Mouse (Mus musculus): ENCODE results near the gene Trpc5os.

Gene Trpc5os

DNA sequence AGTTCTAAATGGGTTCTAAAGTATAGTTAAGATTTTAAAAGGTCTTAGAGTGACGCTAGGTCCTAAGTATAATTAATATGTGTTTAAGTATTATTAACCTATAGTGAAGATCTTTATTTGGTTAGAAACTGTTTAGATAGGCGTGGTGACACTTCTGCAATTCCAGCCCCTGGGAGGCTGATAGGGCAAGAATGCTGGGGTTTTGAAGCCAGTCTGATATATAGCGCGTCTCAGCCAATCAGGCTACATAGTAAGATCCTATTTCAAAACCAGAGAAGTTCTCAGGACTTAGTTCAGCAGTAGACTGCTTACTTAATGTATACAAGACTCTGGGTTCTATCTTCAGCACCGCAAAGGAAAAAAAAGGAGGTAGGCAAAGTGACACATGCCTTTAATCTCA is at the start of gene Trpc5os:
Trpc5os (plus strand) TSS at position 301 of the 400 bp plus-strand sequence.
- no peak for ATAC-seq (ENCODE audit: insufficient number of reproducible peaks, low FRiP score, low TSS enrichment)

DNA sequence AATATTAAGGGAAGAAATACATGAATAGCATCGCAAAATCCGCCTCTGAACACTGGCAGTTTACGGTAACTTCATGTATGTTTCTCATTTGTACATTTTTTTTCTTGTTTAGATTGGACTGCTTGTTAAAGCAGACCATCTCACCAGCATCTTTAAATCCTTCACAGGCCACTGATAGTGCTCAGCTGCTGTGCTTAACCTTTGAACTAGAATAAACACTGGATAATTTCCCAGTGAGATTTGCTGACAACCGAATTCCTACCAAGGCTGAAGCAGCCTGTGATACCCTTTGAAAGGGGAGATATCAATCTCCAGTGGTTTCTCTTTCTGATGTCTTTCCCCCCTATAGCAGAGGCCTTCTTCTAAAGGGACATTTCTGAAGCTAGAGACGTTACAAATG is 48.3 kb upstream of the Trpc5os start:
- ATAC-seq (ENCODE audit: insufficient number of reproducible peaks, low FRiP score, low TSS enrichment) = no peak

DNA sequence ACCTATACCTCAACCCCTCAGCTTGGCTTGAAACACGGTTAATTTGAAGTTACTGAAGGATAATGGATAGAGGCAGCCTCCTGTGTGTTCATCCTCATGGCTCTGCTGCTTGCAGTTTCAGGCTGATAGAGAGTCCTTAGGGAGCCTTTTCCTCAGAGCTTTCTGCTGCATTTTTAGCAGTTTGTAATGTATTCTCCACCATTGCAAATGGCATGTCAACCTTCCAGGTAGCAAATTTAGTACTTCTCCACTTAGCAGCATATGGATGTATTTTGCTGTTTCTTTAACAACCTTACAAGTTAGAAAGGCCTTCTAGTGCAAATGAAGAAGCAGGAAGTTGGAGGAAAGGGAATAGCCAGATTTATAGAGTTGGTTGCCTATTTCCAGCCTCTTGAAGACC is 36.1 kb upstream of the Trpc5os start:
- ATAC-seq (ENCODE audit: insufficient number of reproducible peaks, low FRiP score, low TSS enrichment) = no peak

DNA sequence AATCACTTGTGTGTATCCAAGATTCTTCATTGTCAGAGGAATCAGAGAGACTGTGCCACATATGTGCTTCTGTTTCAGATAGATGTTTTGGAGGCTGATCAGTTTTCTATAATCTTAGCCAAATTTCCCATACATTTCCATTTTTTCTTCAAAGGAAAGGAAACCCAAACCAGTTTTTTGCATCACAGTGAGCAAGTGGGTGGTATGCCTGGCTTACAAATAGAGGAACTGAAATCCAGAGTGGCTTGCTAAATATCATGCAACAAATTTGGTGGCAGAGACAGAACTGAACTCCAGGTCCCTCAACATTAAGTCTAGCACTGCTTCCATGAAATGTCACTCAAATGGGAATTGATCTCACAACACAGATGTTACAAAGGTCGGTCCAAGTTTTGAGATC is 35.3 kb upstream of the Trpc5os start:
- no peak for ATAC-seq (ENCODE audit: insufficient number of reproducible peaks, low FRiP score, low TSS enrichment)

DNA sequence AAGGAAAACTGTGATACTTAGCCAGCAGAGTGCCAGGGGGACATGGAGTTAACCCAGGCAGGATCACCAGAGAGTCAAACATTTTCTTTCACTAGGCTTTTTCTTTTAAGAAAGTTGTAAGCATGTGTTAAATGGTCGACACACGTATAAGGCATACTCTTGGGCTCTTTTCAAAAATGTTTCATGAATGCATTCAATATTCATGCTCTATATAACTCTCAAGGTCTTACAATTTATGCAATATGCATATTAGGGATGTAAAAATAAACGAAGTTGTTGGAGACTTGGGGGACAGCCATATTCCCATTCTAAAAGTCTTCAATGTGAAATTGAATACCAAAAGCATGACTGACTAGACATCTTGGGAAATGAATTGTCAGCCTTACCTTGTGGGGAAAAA is 32.5 kb upstream of the Trpc5os start:
- no peak for ATAC-seq (ENCODE audit: insufficient number of reproducible peaks, low FRiP score, low TSS enrichment)

DNA sequence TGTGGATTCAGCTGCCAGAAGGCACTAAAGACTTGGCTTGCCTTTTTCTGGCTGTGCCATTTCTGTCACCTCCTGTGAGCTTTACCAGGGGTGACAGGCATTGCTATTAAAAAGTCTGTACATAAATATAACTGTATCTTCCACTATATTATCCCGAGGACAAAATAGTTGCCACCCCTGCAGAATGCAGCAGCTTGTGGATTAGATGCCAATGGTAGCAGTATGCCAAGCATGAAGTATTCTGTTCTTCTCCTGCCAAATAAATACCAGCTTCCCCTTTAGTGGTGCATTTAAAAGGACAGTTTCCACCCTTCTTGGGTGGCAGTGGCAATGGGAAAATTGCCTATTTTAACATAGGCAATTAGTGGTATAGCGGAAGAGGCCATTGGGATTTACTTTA is 8.0 kb downstream of the Trpc5os start:
- ATAC-seq (ENCODE audit: insufficient number of reproducible peaks, low FRiP score, low TSS enrichment) = no peak

DNA sequence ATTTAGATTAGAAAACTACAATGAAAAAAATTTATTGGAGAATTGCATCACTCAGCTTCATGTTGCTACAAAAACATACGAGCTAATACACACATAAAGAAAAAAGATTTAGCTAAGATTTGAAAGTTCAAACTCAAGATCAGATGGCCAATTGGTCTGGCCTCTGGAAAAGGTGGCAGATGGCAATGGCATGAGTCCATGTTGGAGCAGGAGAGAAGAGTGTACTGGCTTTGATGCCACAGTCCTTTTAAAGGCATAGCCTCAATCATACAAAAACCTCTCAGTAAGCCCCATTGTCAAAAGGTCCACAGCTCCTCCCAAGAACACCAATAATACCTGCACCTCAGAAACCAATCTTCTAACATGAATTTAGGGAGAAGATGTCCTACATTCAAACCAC is 35.0 kb downstream of the Trpc5os start:
- peak; percentile 61; the same call in 1 of the 2 replicates for ATAC-seq (ENCODE audit: insufficient number of reproducible peaks, low FRiP score, low TSS enrichment)

DNA sequence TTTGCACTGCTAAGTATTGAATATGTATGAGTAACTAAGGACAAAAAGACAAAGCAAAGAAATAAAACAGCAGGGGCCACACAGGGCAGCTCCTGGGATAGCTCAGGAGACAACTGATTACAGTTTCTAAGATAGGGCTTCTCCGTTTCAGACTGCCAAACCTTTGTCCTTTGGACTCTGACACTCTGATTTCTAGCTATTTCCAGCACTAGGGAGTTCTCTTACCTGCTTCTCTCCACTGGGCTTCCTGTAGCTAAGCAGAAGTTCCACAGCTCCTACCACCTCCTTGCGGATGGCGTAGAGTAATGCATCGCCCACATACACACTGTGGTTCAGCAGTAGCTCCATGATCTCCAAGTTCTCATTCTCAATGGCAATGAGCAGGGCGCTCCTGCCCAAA is 66.9 kb downstream of the Trpc5os start:
- no peak for ATAC-seq (ENCODE audit: insufficient number of reproducible peaks, low FRiP score, low TSS enrichment)

DNA sequence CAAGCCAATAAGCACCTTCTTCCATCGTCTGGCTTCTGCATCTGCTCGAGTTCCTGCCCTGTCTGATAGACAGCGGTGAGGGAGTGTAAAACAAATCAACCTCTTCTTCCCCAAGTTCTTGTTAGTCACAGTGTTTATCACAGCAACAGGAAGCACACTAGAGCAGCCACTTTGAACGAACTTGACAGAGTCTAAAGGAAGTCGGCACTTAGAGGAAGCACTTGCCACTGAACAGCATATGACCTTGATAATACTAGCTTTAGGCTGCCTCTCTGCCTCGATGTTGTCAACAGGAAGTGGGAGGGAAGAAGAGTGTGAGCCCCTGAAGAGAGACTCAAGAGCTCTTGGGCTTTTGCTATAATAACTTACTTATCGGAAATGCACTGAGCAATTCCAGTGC is 69.7 kb downstream of the Trpc5os start:
- ATAC-seq (ENCODE audit: insufficient number of reproducible peaks, low FRiP score, low TSS enrichment) = no peak

Measured in cerebellum, adult (tissue).